Mouse (Mus musculus) ES-Bruce4 (cell line): ENCODE measurements at regions not wholly inside any gene's neighbourhood (a gene's known extent, or its start where the extent isn't known, plus 50 kb on each side); places are given as distances from the start of the nearest gene placed in this dataset.

Experiments used
- CTCF ChIP-seq: IDR thresholded peaks from one replicate; pipeline ENCODE4 v1.8.1; 2011; ENCODE audit warnings: low read depth, low read length
- EP300 ChIP-seq: IDR thresholded peaks from 2 replicates; pipeline ENCODE4 v1.6.1; 2011; ENCODE audit warnings: low read depth, low read length; ENCODE audit not compliant: insufficient read depth
- POLR2A ChIP-seq: IDR thresholded peaks from one replicate; pipeline ENCODE4 v1.8.1; 2011; ENCODE audit warnings: low read length; ENCODE audit not compliant: insufficient read depth

- TF ChIP-seq EP300 (no peak), CTCF (no peak), POLR2A (no peak)
Measured at GRCm38 (mm10) chr8:11990024-11990423, 149.8 kb downstream of the Tex29 start.
